Mouse (Mus musculus): ENCODE measurements around the gene Vmn1r40.

DNA sequence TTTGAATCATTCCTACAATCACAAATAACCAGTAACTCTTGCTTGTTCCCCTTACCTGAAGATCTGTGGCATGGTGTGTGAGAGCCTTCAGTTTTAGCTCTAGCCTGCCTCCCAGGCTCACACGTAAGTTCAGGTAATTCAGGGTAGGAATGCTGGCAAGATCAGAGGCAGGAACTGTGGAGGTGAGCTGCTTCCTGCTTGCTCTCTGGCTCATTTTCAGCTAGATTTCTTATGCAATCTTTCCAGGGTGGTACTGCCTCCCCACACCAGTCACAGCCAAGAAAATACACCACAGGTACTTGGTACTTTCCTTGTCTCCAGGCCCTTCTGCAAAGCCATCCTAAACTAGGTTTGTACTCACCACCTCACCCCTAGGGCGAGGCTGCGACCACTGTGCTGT, 44.8 kb upstream of the Vmn1r40 start:
- no peak for TF ChIP-seq POLR2A (IDR thresholded peaks at IDR 0.05; ENCODE audit: insufficient read depth, low read depth, low read length)
- TF ChIP-seq CTCF (IDR thresholded peaks at IDR 0.05; ENCODE audit: insufficient read depth, low read depth, low read length): no peak

All from olfactory bulb, adult 2 months (tissue).